Mouse (Mus musculus) heart, adult 2 months (tissue): ENCODE data around the gene F5.

Experiments used
- CTCF ChIP-seq: fragments of 200-600 bp; IDR thresholded peaks from 2 replicates; pipeline ENCODE4 v1.8.1; 2022; ENCODE audit warnings: antibody characterized with exemption, mild to moderate bottlenecking, moderate library complexity
- EP300 ChIP-seq: fragments of 200-500 bp; IDR thresholded peaks from 2 replicates; pipeline ENCODE4 v1.6.1; 2011; ENCODE audit warnings: low read depth, low read length, control low read depth; ENCODE audit not compliant: insufficient read depth
- POLR2A ChIP-seq: fragments of 200-500 bp; IDR thresholded peaks from 2 replicates; pipeline ENCODE4 v1.6.1; 2011; ENCODE audit warnings: mild to moderate bottlenecking, low read depth, low read length, control low read depth; ENCODE audit not compliant: insufficient read depth

- TF ChIP-seq POLR2A (no peak), CTCF (no peak), EP300 (no peak)
Measured at GRCm38 (mm10) chr1:164176856-164177255, 25.2 kb downstream of the F5 start.
